Mouse (Mus musculus) olfactory bulb, adult 2 months (tissue): ENCODE measurements around the gene Bin2. TPM values are rescaled to one million over a fixed set of nuclear protein-coding genes. Genes with fewer than 3 reads are reported as not detected.

Source experiments
- H3K27ac ChIP-seq: fragments of 200-500 bp; 2 replicates; pipeline ENCODE4 v1.5.1; 2012; ENCODE audit warnings: low read depth, low read length; ENCODE audit not compliant: insufficient read depth
- H3K4me1 ChIP-seq: fragments of 200-500 bp; 2 replicates; pipeline ENCODE4 v1.6.1; 2012; ENCODE audit warnings: low read length; ENCODE audit not compliant: control insufficient read depth, insufficient read depth
- H3K4me3 ChIP-seq: fragments of 200-500 bp; 2 replicates; pipeline ENCODE4 v1.5.1; 2012; ENCODE audit warnings: mild to moderate bottlenecking, low read depth, low read length, moderate library complexity; ENCODE audit not compliant: insufficient read depth
- CTCF ChIP-seq: fragments of 200-500 bp; IDR thresholded peaks from 2 replicates; pipeline ENCODE4 v1.5.1; 2012; ENCODE audit warnings: low read depth, mild to moderate bottlenecking, low read length, moderate library complexity; ENCODE audit not compliant: insufficient read depth
- POLR2A ChIP-seq: fragments of 200-500 bp; IDR thresholded peaks from 2 replicates; pipeline ENCODE4 v1.6.1; 2012; ENCODE audit warnings: mild to moderate bottlenecking, low read depth, low read length, moderate library complexity; ENCODE audit not compliant: insufficient read depth
- WGBS: fragments of 180-500 bp; shearing (Covaris S2); methylation state at CpG from one replicate; pipeline ENCODE4 v1.1.7; 2018; 5-methylcytosine and 5-hydroxymethylcytosine counted together
- polyA plus RNA-seq: library from polyadenylated mRNA; stranded (reverse); fragments of >200 nt; gene quantifications from 2 replicates; pipeline ENCODE4 v1.2.4, GENCODE M21; 2012; ENCODE audit warnings: low replicate concordance; ENCODE audit not compliant: missing spikeins, insufficient read depth, insufficient read length

The Bin2 gene
- polyA plus RNA-seq, 1 experiment: not detected

DNA sequence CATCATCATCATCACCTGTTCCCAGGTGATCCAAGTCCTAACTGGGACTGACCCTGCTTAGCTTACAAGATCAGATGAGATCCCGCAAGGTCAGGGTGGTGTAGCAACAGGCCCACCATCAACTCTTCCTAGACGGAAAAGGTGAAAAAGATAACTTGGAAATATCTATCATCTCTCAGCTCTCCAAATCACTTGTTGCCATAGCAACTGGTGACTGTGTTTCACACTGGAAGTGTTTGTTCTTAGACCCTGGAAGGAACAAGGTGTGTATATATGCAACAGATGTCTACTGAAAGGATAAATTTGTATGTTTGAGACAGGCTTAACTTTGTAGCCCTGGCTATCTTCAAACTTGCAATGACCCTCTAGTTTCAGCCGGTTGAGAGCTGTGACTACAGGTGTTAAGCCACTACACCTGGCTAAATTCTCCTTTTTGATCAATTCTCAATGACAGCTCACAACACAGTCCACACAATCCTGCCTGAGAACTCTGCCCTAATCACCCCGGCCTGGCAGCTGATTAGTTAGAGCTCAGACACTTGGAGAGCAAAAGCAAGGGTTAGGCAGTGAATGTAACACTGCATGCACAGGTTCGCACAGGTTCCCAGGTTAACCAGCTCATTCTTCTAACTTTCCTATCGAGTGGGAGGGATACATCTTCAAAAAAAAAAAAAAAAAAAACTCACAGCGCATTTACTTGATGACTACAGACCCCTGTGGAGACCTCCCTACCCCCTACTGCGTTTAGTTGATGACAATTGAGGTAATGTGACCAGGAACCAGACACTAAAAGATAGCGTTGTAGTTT, 3.7 kb downstream of the Bin2 start:
- H3K4me1 ChIP-seq: peaks cover 5% of the 10 kb centered on the region; the same call in 1 of the 2 replicates
- TF ChIP-seq CTCF: no peak
- TF ChIP-seq POLR2A: no peak
- 51% methylated on average over 9 of the region's 9 CpGs for WGBS

DNA sequence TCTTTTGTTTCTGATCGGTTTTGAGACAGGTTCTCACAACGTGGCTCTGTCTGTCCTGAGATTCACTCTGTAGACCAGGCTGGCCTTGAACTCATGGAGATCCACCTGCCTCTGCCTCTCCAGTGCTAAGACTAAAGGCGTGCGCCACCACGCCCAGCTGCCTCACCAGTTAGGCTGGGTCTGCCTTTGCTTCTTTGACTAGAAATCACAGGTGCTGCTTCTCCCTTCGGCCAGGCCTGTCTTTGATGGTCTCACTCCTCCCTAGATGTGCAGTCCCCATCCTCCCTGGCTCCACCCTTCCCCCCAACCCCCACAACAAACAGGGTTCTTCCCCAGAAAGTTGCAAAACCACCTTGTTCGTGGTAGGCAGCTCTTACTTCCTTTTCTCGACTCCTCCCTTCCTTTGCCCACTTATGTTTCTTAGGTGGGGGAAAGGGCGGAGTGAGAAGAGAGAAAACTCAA, 4.5 kb downstream of the Bin2 start:
- TF ChIP-seq CTCF (no peak), POLR2A (no peak)
- 84% methylated on average over 9 of the region's 9 CpGs for WGBS
- Histone ChIP-seq H3K4me3 (no peak overlapping the region), H3K4me1 (peaks cover 5% of the 10 kb centered on the region; the same call in 1 of the 2 replicates), H3K27ac (no peak overlapping the region)

More for the DNA sequence above, 3.7 kb downstream of the Bin2 start:
- H3K4me3 ChIP-seq: no peak overlapping the region
- H3K27ac ChIP-seq: no peak overlapping the region

DNA sequence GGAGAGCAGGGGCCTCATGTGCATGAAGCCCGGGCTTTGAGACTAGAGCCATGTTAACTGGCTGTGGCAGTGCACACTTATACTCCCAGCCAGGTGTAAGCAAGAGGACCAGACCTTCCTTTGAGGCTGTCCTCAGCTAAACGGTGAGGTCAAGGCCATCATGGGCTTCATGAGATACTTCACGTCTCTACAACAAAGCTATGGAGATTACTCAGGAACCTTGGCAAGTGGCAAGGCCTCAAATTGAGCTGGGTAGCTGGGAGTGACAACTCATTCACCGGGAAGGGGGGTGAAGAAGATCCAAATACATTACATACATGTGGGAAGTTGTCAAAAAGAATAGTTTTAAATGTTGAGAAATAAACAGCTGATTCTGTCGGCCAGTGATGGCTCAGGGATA, 8.5 kb downstream of the Bin2 start:
- 89% methylated on average over 5 of the region's 5 CpGs for WGBS
- Histone ChIP-seq H3K27ac (no peak overlapping the region), H3K4me3 (no peak overlapping the region), H3K4me1 (no peaks in the 10 kb centered on the region)
- TF ChIP-seq CTCF: no peak

- WGBS: 72% methylated on average over 9 of the region's 9 CpGs
These were observed 9.0 kb downstream of the Bin2 start for GRCm38 (mm10) chr15:100660306-100660705.

GRCm38 (mm10) chr15:100655201-100655600, 14.2 kb downstream of the Bin2 start:
- TF ChIP-seq POLR2A: no peak
- TF ChIP-seq CTCF: no peak
- 87% methylated on average over 5 of the region's 5 CpGs for WGBS
- no peaks in the 10 kb centered on the region for H3K4me1 ChIP-seq
- no peak overlapping the region for H3K27ac ChIP-seq
- H3K4me3 ChIP-seq: no peak overlapping the region

More at GRCm38 (mm10) chr15:100660306-100660705, 9.0 kb downstream of the Bin2 start:
- Histone ChIP-seq H3K4me3 (no peak overlapping the region), H3K27ac (no peak overlapping the region), H3K4me1 (no peaks in the 10 kb centered on the region)
- no peak for TF ChIP-seq POLR2A
- TF ChIP-seq CTCF: no peak

DNA sequence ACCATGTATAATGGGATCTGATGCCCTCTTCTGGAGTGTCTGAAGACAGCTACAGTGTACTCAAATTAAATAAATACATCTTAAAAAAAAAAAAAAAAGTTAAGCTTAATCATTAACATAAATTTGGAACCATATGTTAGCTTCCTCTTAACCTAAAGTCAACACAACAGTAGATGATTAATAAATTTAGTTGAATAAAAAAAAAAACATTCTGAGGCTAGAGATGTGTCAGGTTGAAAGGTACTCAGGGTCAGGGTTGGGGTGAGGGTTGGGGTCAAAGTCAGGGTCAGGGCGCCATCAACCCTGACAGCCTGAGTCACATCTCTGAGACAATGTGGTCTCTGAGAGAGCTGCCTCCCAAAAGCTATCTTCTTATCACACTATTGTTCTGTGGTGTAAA, 15.1 kb downstream of the Bin2 start:
- no peaks in the 10 kb centered on the region for H3K4me1 ChIP-seq
- H3K4me3 ChIP-seq: no peak overlapping the region
- no peak overlapping the region for H3K27ac ChIP-seq
- TF ChIP-seq CTCF (no peak), POLR2A (no peak)
- 81% methylated on average over 1 of the region's 1 CpGs for WGBS

- Histone ChIP-seq H3K27ac (no peak overlapping the region), H3K4me1 (no peaks in the 10 kb centered on the region), H3K4me3 (no peak overlapping the region)
- WGBS: 92% methylated on average over 9 of the region's 9 CpGs
- no peak for TF ChIP-seq CTCF
- no peak for TF ChIP-seq POLR2A
These were observed 17.7 kb downstream of the Bin2 start for GRCm38 (mm10) chr15:100651610-100652009.

- WGBS: 93% methylated on average over 10 of the region's 10 CpGs
- no peak overlapping the region for H3K27ac ChIP-seq
- no peak for TF ChIP-seq POLR2A
- no peak for TF ChIP-seq CTCF
These were observed 19.2 kb downstream of the Bin2 start for GRCm38 (mm10) chr15:100650111-100650510.

GRCm38 (mm10) chr15:100646161-100646560, 23.2 kb downstream of the Bin2 start:
- H3K4me1 ChIP-seq: no peaks in the 10 kb centered on the region
- no peak overlapping the region for H3K27ac ChIP-seq
- TF ChIP-seq CTCF: no peak
- TF ChIP-seq POLR2A: no peak
- H3K4me3 ChIP-seq: no peak overlapping the region
- WGBS: 77% methylated on average over 6 of the region's 6 CpGs

More at GRCm38 (mm10) chr15:100650111-100650510, 19.2 kb downstream of the Bin2 start:
- no peak overlapping the region for H3K4me3 ChIP-seq
- H3K4me1 ChIP-seq: no peaks in the 10 kb centered on the region

- TF ChIP-seq POLR2A (no peak), CTCF (no peak)
- Histone ChIP-seq H3K4me3 (no peak overlapping the region), H3K27ac (no peak overlapping the region), H3K4me1 (no peaks in the 10 kb centered on the region)
- 90% methylated on average over 7 of the region's 7 CpGs for WGBS
These were observed 26.9 kb downstream of the Bin2 start for GRCm38 (mm10) chr15:100642451-100642850.
